Mouse (Mus musculus) bone marrow macrophage, adult 2 months (primary cell): ENCODE results near the gene Spon2.

ENCODE experiments used
- CTCF ChIP-seq: IDR thresholded peaks from 2 replicates; pipeline ENCODE4 v1.5.1; 2012; ENCODE audit warnings: low read depth, mild to moderate bottlenecking, low read length, moderate library complexity
- POLR2A ChIP-seq: IDR thresholded peaks from 2 replicates; pipeline ENCODE4 v1.6.1; 2012; ENCODE audit warnings: mild to moderate bottlenecking, low read depth, low read length, borderline replicate concordance

GRCm38 (mm10) chr5:33201697-33202096 is 16.6 kb downstream of the Spon2 start:
- TF ChIP-seq CTCF = no peak
- no peak for TF ChIP-seq POLR2A
